ENCODE assay signal across 8 mouse cellular contexts in the genomic region with DNA sequence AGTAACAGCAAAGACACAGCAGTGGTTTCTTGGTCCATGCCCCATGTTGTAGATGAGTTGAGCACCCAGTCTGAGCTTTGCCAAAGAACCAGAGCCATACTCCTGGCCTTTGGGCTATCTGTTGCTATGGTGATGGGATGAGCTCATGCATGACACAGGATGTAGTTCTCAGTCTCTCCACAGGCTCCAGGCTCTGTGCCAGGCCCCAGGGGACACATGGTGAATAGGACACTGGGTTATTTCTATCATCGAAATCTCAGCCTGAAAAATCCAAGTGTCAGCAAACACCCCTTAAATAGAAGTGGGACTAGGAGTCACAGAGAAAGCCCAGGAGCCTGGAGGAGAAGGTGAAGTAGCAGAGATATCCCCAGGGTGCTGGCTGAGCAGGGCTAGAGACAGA. TPM values are rescaled to one million over a fixed set of nuclear protein-coding genes. Genes with fewer than 3 reads are reported as not detected.
A peak's percentile ranks its signal among the peaks of the same experiment; 100 is the strongest.
DNase-seq lines count a peak whose midpoint lies in the region; ATAC-seq lines count a peak whose summit lies in the region.

No protein-coding gene starts in this region.

- no peak for ATAC-seq in midbrain, embryonic 14.5 days (ENCODE audit: low FRiP score, low TSS enrichment)
- no peak for ATAC-seq in midbrain, embryonic 15.5 days (replicated peaks)

- no peaks in the 10 kb centered on the region for H3K36me3 ChIP-seq in midbrain, embryonic 14.5 days (ENCODE audit: control insufficient read depth, insufficient read depth, low read length)
- H3K36me3 ChIP-seq in midbrain, embryonic 15.5 days (replicated peaks) = no peaks in the 10 kb centered on the region

- H3K27me3 ChIP-seq in midbrain, embryonic 14.5 days (ENCODE audit: control insufficient read depth, insufficient read depth, low read length) = no peaks in the 10 kb centered on the region
- H3K27me3 ChIP-seq in midbrain, embryonic 15.5 days (replicated peaks) = no peaks in the 10 kb centered on the region

- H3K9me3 ChIP-seq in midbrain, embryonic 14.5 days (ENCODE audit: control insufficient read depth, low read length) = no peaks in the 10 kb centered on the region
- no peaks in the 10 kb centered on the region for H3K9me3 ChIP-seq in midbrain, embryonic 15.5 days

- 13% methylated on average over 1 of the region's 1 CpGs for WGBS in midbrain, embryonic 14.5 days
- WGBS in midbrain, embryonic 15.5 days = 14% methylated on average over 1 of the region's 1 CpGs

- H3K4me3 ChIP-seq in midbrain, embryonic 14.5 days (replicated peaks; ENCODE audit: low read depth, low read length) = no peak overlapping the region
- H3K4me3 ChIP-seq in midbrain, embryonic 15.5 days = no peak overlapping the region

- no peak overlapping the region for H3K9ac ChIP-seq in midbrain, embryonic 14.5 days (replicated peaks; ENCODE audit: low read length)
- no peak overlapping the region for H3K9ac ChIP-seq in midbrain, embryonic 15.5 days

- no peak overlapping the region for H3K27ac ChIP-seq in midbrain, embryonic 14.5 days (replicated peaks; ENCODE audit: low read depth, low read length)
- no peak overlapping the region for H3K27ac ChIP-seq in midbrain, embryonic 15.5 days

- H3K4me1 ChIP-seq in midbrain, embryonic 14.5 days (ENCODE audit: control insufficient read depth, insufficient read depth, low read length) = peaks cover 6% of the 10 kb centered on the region; the same call in 1 of the 2 replicates
- H3K4me1 ChIP-seq in midbrain, embryonic 15.5 days = peaks cover 7% of the 10 kb centered on the region

- DNase-seq in midbrain, embryonic 14.5 days = peak; percentile 67
- peak; percentile 90 for DNase-seq in adrenal gland, postnatal 14 days
- DNase-seq in gastrocnemius, postnatal 10 days = peak; percentile 73
- peak; percentile 93 to 95 for DNase-seq in kidney, postnatal 36 days
- DNase-seq in spleen, adult 18-20 months = no peak
- no peak for DNase-seq in c-Kit-positive CD71-positive TER-119-positive erythroid progenitor cells, embryonic 14.5 days (ENCODE audit: low spot score)
- DNase-seq in embryo, embryonic 9.5 days (ENCODE audit: extremely low spot score) = no peak

- no peak overlapping the region for H3K4me2 ChIP-seq in midbrain, embryonic 14.5 days (ENCODE audit: low read length)
- no peak overlapping the region for H3K4me2 ChIP-seq in midbrain, embryonic 15.5 days

RNA-seq across cellular contexts. Expression of gene BC017158, which starts 50.6 kb away (rescaled TPM):
- polyA plus RNA-seq in midbrain, embryonic 14.5 days (2014; fragmentation: Nextera tagmentation; extraction: Ambion mirVana) = 20.1 and 20.2 TPM in 2 replicates
- polyA plus RNA-seq in midbrain, embryonic 15.5 days (2015; fragmentation: Nextera tagmentation; extraction: Ambion mirVana) = 21.6 and 24.6 TPM in 2 replicates
- total RNA-seq in adrenal gland, postnatal 14 days (2021) = 25.9 and 26.3 TPM in 2 replicates
- 10 to 100 TPM in 1 of 2 experiments, 1 to 10 TPM in 1; 7.0 to 11.9 TPM for total RNA-seq in gastrocnemius, postnatal 10 days (2021)

Comparison
In these comparisons a context has a peak if more than half of its experiments do, and no peak if none do; other contexts are left out.
1. DNase-seq: peak in midbrain, embryonic 14.5 days (single experiment), adrenal gland, postnatal 14 days (single experiment), gastrocnemius, postnatal 10 days (single experiment) and kidney, postnatal 36 days (2 of 2); none in spleen, adult 18-20 months (0 of 2), c-Kit-positive CD71-positive TER-119-positive erythroid progenitor cells, embryonic 14.5 days (single experiment) and embryo, embryonic 9.5 days (single experiment).